Mouse (Mus musculus) midbrain, embryonic 13.5 days (tissue): Measurements from ENCODE around the gene Ikzf2. TPM values are rescaled to one million over a fixed set of nuclear protein-coding genes. Genes with fewer than 3 reads are reported as not detected.

Experiments used
- ATAC-seq: fragments of 200-750 bp; cut with Nextera tagmentation; 2 replicates; pipeline ENCODE4 v1.8.0; 2017; ENCODE audit warnings: mild to moderate bottlenecking, moderate TSS enrichment, moderate library complexity
- H3K27ac ChIP-seq: fragments of 300-500 bp; sonication (generic); 2 replicates; pipeline ENCODE4 v1.5.1; 2015; ENCODE audit warnings: inconsistent platforms, mild to moderate bottlenecking, moderate library complexity
- H3K27me3 ChIP-seq: fragments of 300-500 bp; sonication (generic); 2 replicates; pipeline ENCODE4 v1.6.1; 2015; ENCODE audit warnings: mild to moderate bottlenecking, inconsistent platforms
- H3K36me3 ChIP-seq: fragments of 300-500 bp; sonication (generic); 2 replicates; pipeline ENCODE4 v1.6.1; 2015; ENCODE audit warnings: mild to moderate bottlenecking, inconsistent platforms
- H3K4me1 ChIP-seq: fragments of 300-500 bp; sonication (generic); replicated peaks from 2 replicates; pipeline ENCODE4 v1.6.1; 2015; ENCODE audit warnings: inconsistent platforms
- H3K4me2 ChIP-seq: fragments of 300-500 bp; sonication (generic); replicated peaks from 2 replicates; pipeline ENCODE4 v1.6.1; 2015; ENCODE audit warnings: moderate library complexity, mild to moderate bottlenecking, inconsistent platforms
- H3K4me3 ChIP-seq: fragments of 300-500 bp; sonication (generic); replicated peaks from 2 replicates; pipeline ENCODE4 v1.5.1; 2015; ENCODE audit warnings: mild to moderate bottlenecking, inconsistent platforms
- H3K9ac ChIP-seq: fragments of 300-500 bp; sonication (generic); replicated peaks from 2 replicates; pipeline ENCODE4 v1.6.1; 2015; ENCODE audit warnings: mild to moderate bottlenecking, inconsistent platforms
- H3K9me3 ChIP-seq: fragments of 300-500 bp; sonication (generic); 2 replicates; pipeline ENCODE4 v1.6.1; 2016; ENCODE audit warnings: mild to moderate bottlenecking, inconsistent platforms
- WGBS: fragments of 180-500 bp; shearing (Covaris S2); methylation state at CpG from one replicate; pipeline ENCODE4 v1.1.7; 2015; 5-methylcytosine and 5-hydroxymethylcytosine counted together
- polyA plus RNA-seq: library from polyadenylated mRNA; unstranded; fragments of >200 nt; fragmentation: Nextera tagmentation; extraction: Ambion mirVana; gene quantifications from 2 replicates; pipeline ENCODE4 v1.2.1, GENCODE M21; 2015

Gene Ikzf2
- polyA plus RNA-seq, 1 experiment from 2014 or later: 5.5 TPM

GRCm38 (mm10) chr1:69498862-69499306, 188.2 kb downstream of the Ikzf2 start:
- WGBS: 19% methylated on average over 7 of the region's 7 CpGs
- H3K9ac ChIP-seq: no peak overlapping the region
- ATAC-seq: peak; percentile 40; the same call in 1 of the 2 replicates
- H3K27me3 ChIP-seq: no peaks in the 10 kb centered on the region
- H3K27ac ChIP-seq: no peak overlapping the region
- no peaks in the 10 kb centered on the region for H3K36me3 ChIP-seq
- H3K4me1 ChIP-seq: no peaks in the 10 kb centered on the region; the same call in 1 of the 2 replicates
- no peaks in the 10 kb centered on the region for H3K9me3 ChIP-seq
- no peak overlapping the region for H3K4me2 ChIP-seq
- no peak overlapping the region for H3K4me3 ChIP-seq

GRCm38 (mm10) chr1:69496055-69496454, 191.0 kb downstream of the Ikzf2 start:
- ATAC-seq: no peak
- Histone ChIP-seq H3K4me1 (no peaks in the 10 kb centered on the region; the same call in 1 of the 2 replicates), H3K27me3 (no peaks in the 10 kb centered on the region), H3K4me3 (no peak overlapping the region), H3K4me2 (no peak overlapping the region), H3K9me3 (no peaks in the 10 kb centered on the region), H3K9ac (no peak overlapping the region), H3K27ac (no peak overlapping the region), H3K36me3 (no peaks in the 10 kb centered on the region)
- WGBS: 77% methylated on average over 4 of the region's 4 CpGs

GRCm38 (mm10) chr1:69493309-69494047, 193.6 kb downstream of the Ikzf2 start:
- H3K4me3 ChIP-seq: no peak overlapping the region
- H3K27me3 ChIP-seq: no peaks in the 10 kb centered on the region
- no peak overlapping the region for H3K4me2 ChIP-seq
- H3K9me3 ChIP-seq: no peaks in the 10 kb centered on the region
- H3K27ac ChIP-seq: no peak overlapping the region
- 87% methylated on average over 11 of the region's 11 CpGs for WGBS
- H3K9ac ChIP-seq: no peak overlapping the region
- no peaks in the 10 kb centered on the region for H3K36me3 ChIP-seq
- ATAC-seq: no peak
- H3K4me1 ChIP-seq: no peaks in the 10 kb centered on the region

GRCm38 (mm10) chr1:69492013-69492412, 195.0 kb downstream of the Ikzf2 start:
- H3K4me1 ChIP-seq: no peaks in the 10 kb centered on the region
- WGBS: 86% methylated on average over 4 of the region's 4 CpGs
- H3K36me3 ChIP-seq: no peaks in the 10 kb centered on the region
- no peak overlapping the region for H3K4me3 ChIP-seq
- no peaks in the 10 kb centered on the region for H3K27me3 ChIP-seq
- H3K4me2 ChIP-seq: no peak overlapping the region
- H3K27ac ChIP-seq: no peak overlapping the region
- H3K9me3 ChIP-seq: no peaks in the 10 kb centered on the region
- no peak overlapping the region for H3K9ac ChIP-seq
- ATAC-seq: no peak

GRCm38 (mm10) chr1:69489026-69489425, 198.0 kb downstream of the Ikzf2 start:
- WGBS: 31% methylated on average over 7 of the region's 7 CpGs
- H3K27me3 ChIP-seq: no peaks in the 10 kb centered on the region
- H3K27ac ChIP-seq: no peak overlapping the region
- H3K9me3 ChIP-seq: no peaks in the 10 kb centered on the region
- H3K9ac ChIP-seq: no peak overlapping the region
- H3K4me2 ChIP-seq: no peak overlapping the region
- no peaks in the 10 kb centered on the region for H3K36me3 ChIP-seq
- no peak overlapping the region for H3K4me3 ChIP-seq
- H3K4me1 ChIP-seq: no peaks in the 10 kb centered on the region
- no peak for ATAC-seq

GRCm38 (mm10) chr1:69488625-69489024, 198.4 kb downstream of the Ikzf2 start:
- Histone ChIP-seq H3K27ac (no peak overlapping the region), H3K4me1 (no peaks in the 10 kb centered on the region), H3K9ac (no peak overlapping the region), H3K4me2 (no peak overlapping the region), H3K27me3 (no peaks in the 10 kb centered on the region), H3K4me3 (no peak overlapping the region), H3K36me3 (no peaks in the 10 kb centered on the region), H3K9me3 (no peaks in the 10 kb centered on the region)
- 66% methylated on average over 6 of the region's 6 CpGs for WGBS
- ATAC-seq: no peak

Other genes with a start within 250 kb of the Ikzf2 start
- gene Spag16, start 139.7 kb upstream of the Ikzf2 start, polyA plus RNA-seq: 1.7 and 1.9 TPM in 2 replicates